Mouse (Mus musculus) right cerebral cortex, adult 18-20 months (tissue): Measurements from ENCODE around the gene Rorb.
A peak's percentile ranks its signal among the peaks of the same experiment; 100 is the strongest.

Experiments
- DNase-seq: peaks from one replicate; pipeline ENCODE4 v3.0.0; 2022; ENCODE audit warnings: mixed read lengths

Gene Rorb

DNA sequence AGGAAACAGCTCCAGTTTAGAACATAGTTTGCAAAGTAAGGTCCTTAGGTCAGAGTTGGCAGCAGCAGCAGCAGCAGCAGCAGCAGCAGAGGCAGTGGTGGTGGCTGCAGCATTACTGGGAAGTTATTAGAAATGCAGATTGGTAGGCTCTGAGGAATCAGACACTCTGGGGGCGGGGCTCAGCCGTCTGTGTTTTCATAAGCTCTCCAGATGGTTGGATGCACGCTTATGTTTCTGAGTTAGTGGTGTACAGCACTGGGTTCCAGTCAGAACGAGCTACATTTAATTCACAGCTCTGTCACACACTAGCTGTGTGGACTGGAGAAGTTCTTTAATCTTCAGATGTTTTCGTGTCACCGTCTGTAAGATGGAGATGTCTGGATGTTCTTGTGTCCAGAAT lies 105.9 kb downstream of the Rorb start:
- DNase-seq, result peak; percentile 71

DNA sequence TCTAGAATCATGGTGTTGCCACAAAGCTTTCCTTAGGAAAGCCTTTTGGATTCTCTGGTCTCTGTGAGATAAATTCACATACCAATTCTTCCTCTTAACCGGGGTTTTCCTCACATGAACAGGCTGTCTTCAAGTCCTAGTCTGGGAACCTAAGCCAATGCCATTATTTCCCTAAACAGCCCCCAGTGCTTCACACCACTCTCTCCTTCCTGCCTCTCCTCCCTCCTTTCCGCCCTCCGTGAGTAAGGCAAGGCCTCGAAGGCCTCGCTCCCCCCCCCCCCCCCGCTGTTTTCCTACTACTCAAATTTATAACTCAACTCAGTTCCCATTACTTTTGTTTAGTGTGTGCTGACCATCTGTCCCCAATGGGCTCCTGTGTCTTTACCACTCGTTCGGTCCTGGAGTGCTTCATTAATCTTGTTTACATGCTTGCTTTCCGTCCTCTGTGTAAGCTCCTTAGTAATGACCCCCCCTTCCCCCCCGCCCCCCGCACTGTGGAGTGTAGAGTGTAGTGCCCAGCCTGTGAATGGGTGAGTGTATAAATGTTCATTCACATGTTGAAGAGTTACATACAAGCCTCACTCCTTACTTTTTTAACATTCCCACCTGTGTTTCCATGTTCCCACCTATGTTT lies 106.9 kb downstream of the Rorb start:
- no peak for DNase-seq

DNA sequence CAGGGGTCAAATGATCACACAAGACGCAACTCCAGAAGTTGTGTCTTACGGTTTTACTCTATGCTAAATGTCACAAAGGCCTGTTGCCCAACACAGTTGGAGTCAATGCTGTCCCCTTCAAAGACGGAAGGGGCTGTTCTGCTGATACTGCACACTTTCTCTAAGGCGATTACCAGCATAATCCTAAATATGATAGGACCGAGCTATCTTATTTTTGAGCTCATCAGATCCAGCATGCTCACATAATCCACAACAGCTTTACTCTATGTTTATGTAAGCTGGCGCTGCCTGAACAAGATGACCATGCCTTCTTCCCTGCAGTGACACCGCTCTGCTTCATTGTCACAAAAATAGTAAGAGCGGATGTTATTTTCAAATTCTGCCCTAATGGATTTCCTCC lies 112.0 kb downstream of the Rorb start:
- DNase-seq, result no peak

DNA sequence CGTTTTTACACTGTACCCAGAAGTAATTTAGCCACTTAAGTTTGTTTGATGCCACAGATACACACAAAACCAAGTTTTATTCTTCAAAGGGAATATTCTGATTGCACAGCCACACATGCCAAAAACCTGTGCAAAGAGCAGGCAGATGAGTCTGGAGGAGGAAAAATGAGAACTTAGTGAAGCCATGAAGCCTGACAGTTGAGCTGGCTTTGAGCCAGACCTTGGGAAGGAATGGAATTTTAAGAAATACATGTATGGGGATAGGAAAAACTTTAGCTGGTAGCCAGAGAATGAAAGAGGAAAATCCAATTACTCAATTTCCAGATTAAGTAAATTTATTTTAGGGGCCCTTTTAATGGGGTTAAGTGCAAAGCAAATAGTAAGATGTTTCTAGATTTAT lies 113.3 kb downstream of the Rorb start:
- DNase-seq, result peak; percentile 20

DNA sequence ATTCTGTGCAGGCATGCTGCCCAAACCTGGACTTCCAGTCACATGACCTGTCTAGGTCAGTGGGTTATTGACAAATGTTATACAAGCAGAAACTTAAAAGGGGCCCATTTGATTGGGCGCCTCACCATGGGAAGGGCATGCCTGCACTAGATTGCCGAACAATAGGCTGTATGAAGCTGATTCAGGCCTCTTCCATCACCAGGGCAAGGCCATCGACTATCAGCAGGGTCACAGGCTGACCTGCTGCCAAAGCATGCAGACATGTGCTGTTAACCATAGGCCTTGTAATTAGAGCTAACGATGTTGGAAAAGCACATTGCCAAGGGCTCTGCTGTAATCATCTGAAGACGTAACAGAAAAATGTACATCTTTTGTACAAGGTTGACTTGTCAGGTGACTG lies 131.0 kb downstream of the Rorb start:
- DNase-seq, result no peak

DNA sequence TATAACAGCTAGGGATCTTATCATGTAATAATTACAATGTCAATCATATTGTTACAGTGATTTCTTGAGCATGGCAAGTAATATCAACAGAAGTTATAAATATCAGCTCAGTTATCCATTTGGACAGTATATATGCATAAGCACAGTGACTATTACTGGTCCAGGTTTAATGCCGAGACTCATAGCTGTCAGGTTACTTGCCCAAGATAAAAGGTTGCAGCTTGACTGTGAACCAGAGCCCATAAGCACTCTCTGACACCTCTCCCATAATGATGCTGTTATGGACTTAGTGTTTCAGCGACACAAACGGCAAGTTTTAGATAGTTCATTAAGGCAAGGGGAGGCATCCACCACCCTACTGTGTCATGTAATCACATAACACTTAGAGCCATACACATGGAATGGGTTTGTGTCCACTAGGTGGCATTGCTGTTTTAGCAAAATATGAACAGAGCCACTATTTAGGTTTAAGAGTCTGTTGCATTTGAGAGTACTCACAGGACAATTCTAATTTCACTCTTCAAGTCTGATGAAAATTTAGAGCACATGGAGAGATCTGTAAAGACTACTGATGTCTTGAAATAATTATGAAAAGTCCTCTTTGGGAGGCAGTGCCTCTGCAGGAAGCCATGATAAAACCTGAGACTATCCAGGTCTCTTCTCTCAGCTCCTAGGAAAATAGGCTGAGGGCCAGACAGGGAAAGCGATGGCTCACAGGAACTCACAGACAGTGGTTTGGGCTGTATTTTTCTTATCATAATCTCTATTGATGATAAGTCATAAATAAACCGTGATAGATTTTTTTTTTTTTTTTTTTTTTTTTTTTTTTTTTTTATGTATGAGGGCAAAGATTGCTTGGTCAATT lies 136.0 kb downstream of the Rorb start:
- DNase-seq, result peak; percentile 48

DNA sequence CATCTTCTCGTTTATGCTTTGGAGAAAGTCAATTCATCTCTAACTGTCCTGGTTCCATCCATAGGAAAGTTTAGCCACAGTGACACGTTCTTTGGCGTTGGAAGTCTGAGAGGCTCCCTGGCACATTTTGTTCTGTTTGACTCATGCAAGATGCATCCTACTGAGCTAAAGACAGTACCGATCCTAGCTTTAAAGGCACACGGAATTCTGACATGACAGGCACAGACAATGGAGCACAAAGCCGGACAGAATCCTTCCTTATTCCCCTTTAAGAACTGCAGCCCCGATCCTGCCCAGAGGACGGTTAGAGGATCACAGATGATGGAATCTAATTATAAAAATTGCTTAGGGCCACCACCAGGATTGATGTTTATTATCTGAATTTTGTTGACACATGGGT lies 141.6 kb downstream of the Rorb start:
- DNase-seq, result peak; percentile 23

DNA sequence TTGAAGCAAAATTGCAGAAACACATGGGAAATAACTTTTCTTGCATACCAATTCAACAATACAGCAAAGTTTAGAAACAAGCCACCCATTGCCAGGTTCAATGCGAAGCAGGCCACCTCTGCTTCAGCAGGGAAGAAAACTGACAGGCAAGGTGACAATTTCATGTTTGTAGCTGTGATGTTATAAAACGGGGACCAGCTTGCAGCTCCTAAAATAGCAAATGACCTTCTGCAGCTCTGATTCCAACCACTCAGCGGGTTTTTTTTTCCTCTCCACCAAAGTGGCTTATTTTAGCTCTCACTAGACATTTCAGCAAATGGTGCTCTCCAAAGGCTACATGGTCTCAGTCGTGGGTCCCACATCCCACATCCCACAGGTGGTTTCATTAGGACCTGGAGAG lies 143.7 kb downstream of the Rorb start:
- no peak for DNase-seq

DNA sequence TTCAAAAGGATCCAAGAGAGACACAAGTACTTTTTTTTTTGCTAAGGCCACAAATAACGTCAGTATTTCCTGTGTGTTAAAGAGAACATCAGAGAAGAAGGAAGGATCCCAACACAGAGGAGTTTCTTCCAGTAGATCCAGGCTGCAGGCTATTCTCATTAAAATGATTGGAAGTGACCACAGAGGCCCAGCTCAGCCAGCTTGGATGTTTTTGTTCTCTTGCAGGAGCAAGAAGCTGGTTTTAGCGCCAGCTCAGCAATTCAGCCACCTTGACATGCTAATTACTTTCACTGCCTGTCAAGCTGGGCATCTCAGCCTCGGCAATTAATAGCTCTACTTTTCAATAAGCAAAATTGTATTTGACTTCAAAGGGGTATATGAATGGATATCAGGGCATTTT lies 151.1 kb downstream of the Rorb start:
- DNase-seq, result peak; percentile 33

DNA sequence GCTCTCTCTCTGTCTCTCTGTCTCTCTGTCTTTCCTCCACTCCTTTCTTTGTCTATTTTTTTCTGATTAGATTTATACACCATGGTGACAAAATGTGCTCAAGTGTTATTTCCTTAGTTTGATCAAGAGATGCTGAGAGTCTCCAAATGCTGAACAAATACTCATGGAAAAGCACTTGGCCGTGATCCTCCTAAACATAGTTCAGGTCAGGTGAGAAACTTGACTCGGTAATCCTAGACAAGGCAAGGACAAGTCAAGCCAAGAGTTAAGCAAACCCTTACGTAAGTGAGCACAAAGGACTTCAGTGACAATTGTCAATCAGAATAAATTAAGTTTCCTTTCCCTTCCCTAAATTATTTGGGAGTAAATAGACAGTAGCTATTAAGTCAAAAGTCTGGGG lies 158.2 kb downstream of the Rorb start:
- DNase-seq, result no peak

DNA sequence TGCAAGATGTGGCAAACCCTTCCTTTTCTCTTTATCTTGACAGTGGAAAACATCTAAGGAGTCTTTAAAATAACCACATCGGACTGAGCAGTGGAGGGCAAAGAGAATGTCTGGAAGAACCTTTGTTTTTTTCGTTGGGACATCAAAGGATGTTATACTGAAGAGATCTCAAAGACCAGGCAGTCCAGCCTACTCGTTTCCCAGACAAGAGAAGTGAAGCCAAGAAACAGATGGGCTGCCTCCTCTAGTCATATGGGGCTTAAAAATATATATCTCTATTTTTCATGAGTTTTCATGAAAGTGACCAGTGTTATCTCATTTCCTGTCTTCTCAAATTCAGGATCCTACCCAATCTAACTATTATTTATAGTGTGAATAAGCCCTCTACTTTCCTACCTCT lies 163.8 kb downstream of the Rorb start:
- DNase-seq, result peak; percentile 17

DNA sequence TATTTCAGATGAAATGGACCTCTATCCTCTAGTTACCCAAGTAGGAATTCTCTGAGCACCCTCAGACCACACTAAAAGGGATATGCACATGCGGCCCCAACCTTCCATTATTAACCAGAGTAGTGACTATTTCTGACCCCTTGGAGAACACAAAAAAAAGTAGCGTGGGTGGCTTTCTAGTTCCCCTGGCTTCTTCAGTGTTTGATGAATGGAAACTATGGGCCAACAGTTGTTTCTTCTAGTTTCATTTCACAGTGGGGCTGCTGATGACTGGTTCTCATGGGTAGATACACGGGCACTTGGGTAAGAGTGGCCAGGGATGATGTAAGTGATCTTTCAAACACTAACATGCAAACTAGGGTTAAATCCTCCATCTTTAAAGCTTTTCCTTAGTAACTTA lies 165.7 kb downstream of the Rorb start:
- no peak for DNase-seq

DNA sequence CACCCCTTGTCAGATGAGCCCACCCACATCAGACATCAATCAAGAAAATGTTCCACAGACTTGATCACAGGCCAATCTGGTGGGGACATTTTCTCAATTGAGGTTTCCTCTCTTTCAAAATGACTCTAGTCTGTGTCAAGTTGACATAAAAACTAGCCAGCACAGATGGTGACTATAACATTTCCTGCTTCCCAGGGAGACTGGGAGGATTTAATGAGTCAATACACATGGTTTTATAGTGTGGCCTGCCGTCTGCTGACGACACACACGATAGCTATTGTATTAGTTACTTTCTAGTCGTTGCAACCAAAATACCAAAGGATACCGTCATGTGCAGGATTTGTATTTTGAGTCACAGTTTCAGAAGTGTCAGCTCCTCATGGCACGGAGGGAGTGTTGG lies 169.6 kb downstream of the Rorb start:
- no peak for DNase-seq

DNA sequence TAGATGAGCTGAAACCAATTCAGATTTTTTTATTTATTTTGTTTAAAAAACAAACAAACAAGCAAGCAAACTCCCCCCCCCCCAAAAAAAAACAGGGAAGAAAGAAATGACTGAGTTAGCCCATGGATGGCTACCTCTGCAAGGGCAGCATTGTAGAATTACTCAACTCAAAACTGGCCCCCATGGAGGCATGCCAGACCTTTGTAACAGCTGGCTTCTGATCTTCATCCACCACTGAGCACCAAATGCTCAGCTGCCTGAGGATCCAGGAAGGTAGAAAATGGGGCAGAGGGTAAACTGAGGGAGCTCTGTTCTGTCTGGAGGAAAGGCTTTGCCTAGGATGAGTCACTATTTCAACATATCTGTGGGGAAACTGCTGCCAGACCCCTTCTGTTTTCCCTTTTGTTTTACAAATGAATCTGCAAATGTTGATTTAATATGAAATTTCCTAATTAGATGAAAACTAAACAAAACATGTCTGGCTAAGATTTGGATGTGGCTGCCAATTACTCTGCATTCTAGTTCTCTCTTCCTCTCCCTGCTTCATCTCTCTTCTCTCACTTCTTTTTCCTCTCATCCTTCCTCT lies 199.1 kb downstream of the Rorb start:
- no peak for DNase-seq

DNA sequence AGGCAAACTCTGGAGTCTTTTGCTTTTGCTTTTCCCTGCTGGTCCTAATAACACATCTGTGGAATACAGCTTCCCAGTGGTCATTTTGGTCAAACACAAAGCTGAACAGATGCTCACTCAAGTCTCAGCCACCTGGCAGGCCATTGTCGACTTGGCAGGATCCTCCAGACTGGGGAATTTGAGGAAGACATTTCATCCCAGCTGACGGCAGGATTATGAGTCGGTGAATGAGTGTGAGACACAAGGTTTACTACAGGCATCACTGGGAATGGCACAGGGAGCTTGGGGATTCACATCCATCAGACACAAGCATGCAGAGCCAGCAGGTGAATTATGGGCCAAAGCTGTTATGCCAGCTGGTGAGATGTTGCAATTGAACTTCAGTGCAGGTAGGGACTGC lies 201.4 kb downstream of the Rorb start:
- DNase-seq, result no peak

DNA sequence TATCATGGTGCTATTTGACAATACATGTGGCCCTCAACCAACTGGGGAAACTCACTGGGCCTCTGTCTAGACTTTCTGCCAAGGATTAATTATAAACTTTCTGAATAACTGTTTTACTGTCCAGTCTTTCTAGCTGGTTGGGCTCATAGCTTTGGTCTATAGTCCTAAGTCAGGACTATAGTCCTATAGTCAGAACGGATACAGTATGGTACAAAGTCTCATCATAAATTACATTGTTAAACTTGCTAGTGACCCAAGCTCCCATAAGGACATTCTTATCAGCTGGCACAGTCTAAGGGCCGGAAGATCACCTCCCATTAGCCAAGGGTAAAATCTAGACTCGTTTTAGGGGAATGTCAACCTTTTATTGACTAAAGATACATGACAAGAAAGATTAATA lies 205.5 kb downstream of the Rorb start:
- DNase-seq, result no peak

DNA sequence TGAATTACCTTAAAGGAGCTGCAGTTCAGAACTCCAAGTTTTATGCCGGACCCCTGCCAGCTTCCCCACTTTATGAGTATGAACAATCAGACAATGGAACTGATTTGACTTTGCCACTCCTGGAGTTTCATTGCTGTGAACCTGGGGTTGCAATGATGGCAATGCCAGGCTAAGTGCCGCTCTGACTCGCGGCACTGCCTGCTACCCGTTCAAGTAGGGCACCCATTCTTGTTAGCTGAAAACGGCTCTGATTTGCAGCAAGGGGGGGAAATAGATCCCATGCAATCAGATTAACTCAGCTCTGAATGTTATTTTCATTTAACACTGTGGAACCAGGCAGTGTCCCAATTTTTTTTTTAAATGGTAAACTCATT lies 208.3 kb downstream of the Rorb start:
- no peak for DNase-seq

DNA sequence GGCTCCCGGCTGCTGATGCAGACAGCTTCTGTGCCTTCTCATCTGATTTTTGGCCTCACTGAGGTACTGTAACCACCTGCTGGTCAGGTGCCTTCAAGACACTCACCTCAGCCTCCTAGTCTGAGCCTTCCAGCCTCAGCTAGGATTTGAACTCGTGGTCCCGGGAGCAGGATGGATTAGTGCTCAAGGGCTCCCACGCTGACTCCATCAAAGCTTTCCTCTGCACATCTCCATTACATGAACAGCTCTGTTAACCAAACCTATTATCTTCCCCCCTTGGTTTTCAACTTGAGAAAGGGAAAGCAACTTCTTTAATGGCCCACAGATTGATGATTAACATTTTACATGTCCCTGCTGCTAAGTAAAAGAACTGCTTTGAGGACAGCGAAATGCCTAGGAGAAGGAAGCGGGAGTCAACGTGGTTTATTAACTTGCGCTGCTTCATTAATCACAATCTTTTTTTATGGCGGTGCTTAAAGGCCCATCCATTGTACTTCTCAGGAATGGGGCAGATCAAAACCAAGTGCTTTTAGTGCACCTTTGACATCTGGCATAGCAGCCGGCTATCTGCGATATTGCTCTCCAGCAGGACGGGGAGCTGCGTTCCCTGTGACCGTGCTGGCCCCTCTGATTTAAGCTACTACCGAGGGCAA lies 208.8 kb downstream of the Rorb start:
- DNase-seq, result no peak

DNA sequence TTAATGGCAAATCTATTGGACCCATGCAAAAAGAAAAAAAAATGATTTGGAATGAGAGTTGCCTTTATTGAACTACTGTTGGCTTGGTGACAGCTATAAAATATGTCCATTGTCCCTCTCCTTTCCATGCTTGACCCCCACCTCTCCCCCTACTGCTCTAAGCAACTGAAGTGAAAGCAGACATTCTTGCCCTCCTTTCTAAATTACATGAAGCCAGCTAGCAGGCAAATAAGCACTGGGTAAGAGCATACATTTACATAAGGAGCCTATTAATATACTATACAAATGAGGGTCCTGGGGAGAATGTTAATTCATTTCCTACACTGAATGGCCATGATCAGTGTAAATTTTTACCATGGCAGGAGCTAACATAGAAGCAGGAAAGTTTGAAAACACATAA lies 212.8 kb downstream of the Rorb start:
- DNase-seq, result no peak

DNA sequence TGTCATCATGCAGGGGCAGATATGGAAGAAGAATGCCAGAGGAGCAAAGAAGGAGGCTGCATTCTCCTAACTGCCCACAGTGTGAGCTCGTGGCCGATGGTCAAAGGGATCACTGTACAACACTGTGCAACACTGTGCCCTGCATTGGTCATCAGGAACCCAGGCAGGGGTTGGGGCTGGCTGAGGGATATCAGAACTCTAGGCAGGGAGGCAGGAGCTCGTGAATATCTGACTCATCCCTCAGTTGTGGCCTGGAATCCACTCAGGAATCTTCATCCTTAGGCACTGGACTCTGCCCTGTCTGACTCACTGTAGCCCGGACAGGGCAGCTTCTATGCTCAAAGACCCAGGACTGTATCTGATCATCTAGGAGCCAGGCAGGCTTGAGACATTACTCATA lies 220.8 kb downstream of the Rorb start:
- no peak for DNase-seq

DNA sequence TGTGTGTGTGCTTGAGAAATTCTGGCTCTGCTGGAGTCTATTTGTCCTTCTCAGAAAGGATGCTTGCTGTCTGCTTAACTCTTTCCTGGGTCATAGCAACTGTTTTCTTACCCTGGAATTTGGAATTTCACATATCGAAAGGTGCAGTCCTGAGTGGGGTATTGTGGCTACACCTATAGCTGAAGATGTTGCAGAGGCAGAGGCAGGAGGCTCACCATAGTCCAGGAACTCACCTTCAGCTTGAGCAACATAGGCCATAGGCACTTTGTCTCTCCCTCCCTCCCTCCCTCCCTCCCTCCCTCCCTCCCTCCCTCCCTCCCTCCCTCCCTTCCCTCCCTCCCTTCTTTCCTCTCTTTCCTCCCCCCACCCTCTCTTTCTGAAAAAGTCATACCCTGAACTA lies 221.4 kb downstream of the Rorb start:
- no peak for DNase-seq

DNA sequence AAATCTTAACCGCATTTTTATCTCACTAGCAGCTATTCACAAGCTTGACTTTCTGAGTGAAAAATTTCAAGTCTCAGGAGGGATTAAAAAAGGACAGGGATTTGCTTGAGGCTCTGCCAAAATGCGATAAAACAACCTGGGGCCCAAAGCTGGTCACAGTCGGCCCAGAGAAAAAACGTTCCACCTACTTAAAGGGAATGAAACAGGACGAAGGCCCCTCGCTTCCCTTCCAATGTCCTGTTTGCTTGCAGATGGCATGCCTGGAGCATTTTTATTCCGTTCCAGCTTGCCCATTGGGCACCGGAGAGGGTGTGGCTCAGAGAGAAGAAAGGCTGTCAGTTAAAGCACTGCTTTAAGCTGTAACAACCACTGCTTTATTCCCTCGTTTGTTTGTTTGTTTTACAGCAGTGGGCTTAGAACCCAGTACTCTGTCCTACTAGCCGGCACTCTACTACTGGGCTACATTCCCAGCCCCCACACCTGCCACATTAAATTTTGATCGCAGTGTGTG lies 221.8 kb downstream of the Rorb start:
- DNase-seq, result peak; percentile 48

DNA sequence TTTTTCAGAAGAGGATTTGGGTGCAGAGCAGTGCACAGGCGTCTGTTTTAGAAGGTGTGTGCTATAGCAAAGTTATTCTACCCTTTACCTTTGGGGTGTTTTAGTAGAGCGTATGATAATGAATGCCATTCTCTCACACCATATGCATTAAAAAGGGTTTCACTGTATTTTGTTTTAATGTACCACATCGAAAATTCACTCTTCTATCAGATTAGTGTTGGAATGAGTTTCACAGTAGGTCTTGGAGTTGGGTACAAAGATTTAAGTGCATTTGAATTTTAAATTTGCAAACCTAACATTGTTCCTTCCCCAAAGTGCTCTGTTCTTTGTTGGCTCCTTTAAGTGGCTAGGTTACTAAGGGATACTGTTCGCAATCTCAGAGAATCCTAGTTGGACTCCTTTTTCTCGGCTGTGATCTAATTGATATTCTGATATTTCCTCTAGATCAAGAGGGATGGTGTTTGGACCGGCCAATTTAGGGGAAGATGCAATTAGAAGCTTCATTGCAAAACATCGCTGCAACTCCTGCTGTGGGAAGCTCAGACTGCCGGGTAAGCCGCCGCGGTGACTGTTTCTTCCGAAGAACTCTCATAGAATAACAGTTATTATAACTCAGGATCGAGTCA lies 222.4 kb downstream of the Rorb start:
- peak; percentile 39 for DNase-seq
